Mouse (Mus musculus): ENCODE measurements around the gene Myg1. TPM values are rescaled to one million over a fixed set of nuclear protein-coding genes. Genes with fewer than 3 reads are reported as not detected.
"Not testable (repeated sequence)": the region's sequence is repeated elsewhere in the genome, so short reads cannot be mapped to it uniquely, and the experiment has no call there.

Myg1 gene
- total RNA-seq (2014; fragmentation: Nextera tagmentation) = 63.3 and 88.7 TPM in 2 replicates
- 55.1 and 59.9 TPM in 2 replicates for total RNA-seq (2017)

GRCm38 (mm10) chr15:102331610-102332015, at the start of gene Myg1:
Myg1 (plus strand) TSS chr15:102331709.
- ATAC-seq (replicated peaks; ENCODE audit: poor library complexity, severe bottlenecking) = peak; percentile 96

- 0 out of 2 replicates have a peak, but pooled peaks have one; percentile 10 for ATAC-seq (replicated peaks; ENCODE audit: poor library complexity, severe bottlenecking)
Measured at GRCm38 (mm10) chr15:102282463-102283292, 48.8 kb upstream of the Myg1 start.

GRCm38 (mm10) chr15:102283648-102284047, 47.9 kb upstream of the Myg1 start:
- ATAC-seq (replicated peaks; ENCODE audit: poor library complexity, severe bottlenecking) = no peak

DNA sequence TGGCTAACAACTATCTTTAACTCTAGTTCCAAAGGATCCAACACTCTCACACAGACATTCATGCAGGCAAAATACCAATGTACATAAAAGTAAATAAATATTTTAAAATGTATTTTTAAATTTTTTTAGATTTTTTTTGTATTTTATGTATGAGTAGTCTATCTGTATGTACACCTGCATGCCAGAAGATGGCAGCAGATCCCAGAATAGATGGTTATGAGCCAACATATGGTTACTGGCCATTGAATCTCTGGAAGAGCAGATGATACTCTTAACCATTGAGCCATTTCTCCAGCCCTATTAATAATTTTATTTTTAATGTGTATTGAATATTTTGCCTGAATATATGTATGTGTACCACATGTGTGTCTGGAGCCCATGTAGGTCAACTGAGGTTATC, 44.1 kb upstream of the Myg1 start:
- ATAC-seq (replicated peaks; ENCODE audit: poor library complexity, severe bottlenecking) = peak; percentile 65

GRCm38 (mm10) chr15:102295633-102296367, 35.7 kb upstream of the Myg1 start, which contains the start of gene Espl1:
Espl1 (plus strand) TSS chr15:102296266.
- ATAC-seq (replicated peaks; ENCODE audit: poor library complexity, severe bottlenecking) = peak; percentile 99

GRCm38 (mm10) chr15:102296368-102297006, 35.0 kb upstream of the Myg1 start:
- ATAC-seq (replicated peaks; ENCODE audit: poor library complexity, severe bottlenecking) = no peak

- ATAC-seq (replicated peaks; ENCODE audit: poor library complexity, severe bottlenecking) = no peak
Measured at GRCm38 (mm10) chr15:102302542-102302941, 29.0 kb upstream of the Myg1 start.

- ATAC-seq (replicated peaks; ENCODE audit: poor library complexity, severe bottlenecking) = no peak
Measured at GRCm38 (mm10) chr15:102308717-102309116, 22.8 kb upstream of the Myg1 start.

GRCm38 (mm10) chr15:102310074-102310845, 21.2 kb upstream of the Myg1 start:
- ATAC-seq (replicated peaks; ENCODE audit: poor library complexity, severe bottlenecking) = no peak

DNA sequence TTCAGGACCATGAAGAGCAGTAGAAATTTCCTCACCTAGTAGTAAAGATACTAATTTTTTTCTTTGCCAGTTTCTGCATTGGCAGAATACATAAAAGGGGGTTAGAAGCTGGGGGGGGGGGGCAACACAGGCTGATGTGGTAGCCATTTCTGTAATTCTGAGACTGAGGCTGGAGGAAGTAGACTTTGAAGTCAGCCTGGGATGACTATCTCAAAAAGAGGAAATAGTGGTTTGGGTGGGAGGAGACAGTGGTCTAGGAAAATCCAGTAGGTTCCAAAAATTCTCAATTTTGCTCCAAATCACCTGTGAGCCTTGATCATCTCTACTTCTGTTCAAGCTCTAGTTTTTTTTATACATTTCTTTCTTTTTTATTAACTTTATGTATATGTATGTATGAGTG, 20.0 kb upstream of the Myg1 start:
- peak; percentile 88 for ATAC-seq (replicated peaks; ENCODE audit: poor library complexity, severe bottlenecking)

DNA sequence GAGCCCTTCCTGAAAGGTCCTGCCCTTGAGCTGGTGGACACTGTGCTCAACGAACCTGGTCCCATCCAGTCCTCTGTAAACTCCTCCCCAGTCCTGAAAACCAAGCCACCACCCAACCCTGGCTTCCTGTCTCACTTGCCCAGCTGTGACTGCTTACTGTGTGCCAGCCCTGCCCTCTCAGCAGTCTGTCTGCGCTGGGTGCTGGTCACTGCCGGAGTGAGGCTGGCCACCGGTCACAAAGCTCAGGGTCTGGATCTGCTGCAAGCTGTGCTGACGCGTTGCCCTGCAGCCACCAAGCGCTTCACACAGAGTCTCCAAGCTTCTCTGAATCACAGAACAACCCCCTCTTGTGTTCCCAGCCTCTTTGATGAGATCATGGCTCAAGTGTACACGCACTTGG, 16.2 kb upstream of the Myg1 start:
- no peak for ATAC-seq (replicated peaks; ENCODE audit: poor library complexity, severe bottlenecking)

DNA sequence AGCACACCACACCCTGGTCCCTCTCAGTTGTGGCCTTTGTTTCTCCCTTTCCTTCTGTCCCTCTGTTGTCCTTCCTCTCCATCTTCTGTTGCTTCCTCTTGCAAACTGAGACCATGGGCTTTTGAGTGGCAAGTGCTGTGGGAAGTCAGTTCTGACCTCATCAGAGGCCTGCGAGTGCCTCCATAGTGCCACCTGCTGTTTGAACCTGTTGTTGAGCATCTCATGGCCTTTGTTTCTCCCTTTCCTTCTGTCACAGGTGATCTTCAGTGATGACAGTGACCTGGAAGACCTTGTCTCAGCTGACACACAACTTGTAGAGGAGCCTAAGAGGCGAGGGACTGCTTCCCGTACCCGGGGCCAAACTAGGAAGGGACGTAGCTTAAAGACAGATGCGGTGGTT, 15.2 kb upstream of the Myg1 start:
- ATAC-seq (replicated peaks; ENCODE audit: poor library complexity, severe bottlenecking) = peak; percentile 78

DNA sequence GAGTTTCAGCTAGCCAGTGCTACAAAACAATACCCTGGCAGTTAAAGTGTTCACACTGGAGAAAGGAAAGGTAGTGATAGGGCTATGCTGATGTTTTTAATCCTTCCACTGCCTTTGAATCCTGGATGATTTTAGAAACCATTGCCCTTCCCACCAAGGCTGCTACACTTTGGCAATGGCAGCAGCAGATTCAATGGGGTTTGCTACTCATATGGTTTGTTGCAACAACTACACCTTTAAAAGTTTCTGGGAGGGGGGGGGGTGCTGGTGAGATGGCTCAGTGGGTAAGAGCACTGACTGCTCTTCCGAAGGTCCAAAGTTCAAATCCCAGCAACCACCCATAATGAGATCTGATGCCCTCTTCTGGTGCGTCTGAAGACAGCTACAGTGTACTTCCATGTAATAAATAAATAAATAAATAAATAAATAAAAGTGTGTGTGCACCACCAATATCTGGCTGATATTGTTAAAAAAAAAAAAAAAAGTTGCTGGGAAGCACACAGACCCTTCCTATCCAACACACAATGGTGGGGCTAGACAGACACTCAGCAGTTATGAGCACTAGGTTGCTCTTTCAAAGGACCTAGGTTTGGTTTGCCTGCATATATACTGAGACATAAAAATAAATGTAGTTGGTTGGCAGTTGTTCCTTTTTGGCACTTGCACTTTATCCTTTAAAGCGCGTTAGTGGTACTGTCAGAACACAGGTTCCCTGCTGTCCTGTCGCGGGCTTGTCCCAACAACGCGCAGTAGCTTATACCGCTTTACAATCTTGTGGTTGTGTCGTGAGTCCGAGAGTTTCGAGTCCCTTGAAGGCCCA, 6.6 kb upstream of the Myg1 start:
- ATAC-seq (replicated peaks; ENCODE audit: poor library complexity, severe bottlenecking) = no peak

DNA sequence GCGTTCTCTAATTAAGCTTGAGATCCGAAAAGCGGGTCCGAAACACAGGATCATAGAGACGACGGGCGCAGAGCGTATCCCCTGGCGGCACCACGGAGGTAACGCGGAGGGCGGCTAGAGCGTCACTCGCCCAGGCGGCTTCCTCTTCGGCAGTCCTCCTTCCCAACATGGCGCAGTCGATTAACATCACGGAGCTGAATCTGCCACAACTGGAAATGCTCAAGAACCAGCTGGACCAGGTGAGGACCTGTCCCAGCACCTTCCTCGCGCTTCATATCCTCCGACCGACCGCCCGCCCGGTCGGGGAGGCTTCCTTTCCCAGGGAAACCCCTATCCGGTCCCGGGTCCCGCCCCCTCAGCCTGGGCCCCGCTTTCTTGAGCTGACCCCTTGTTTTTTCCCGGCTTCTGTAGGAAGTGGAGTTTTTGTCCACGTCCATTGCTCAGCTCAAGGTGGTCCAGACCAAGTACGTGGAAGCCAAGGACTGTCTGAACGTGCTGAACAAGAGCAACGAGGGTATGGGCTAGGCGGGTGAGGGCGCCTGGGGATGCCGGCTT, 5.4 kb upstream of the Myg1 start, which contains the start of gene Pfdn5:
Pfdn5 (plus strand) TSS at position 95 of the 555 bp plus-strand sequence.
- peak; percentile 98 for ATAC-seq (replicated peaks; ENCODE audit: poor library complexity, severe bottlenecking)

GRCm38 (mm10) chr15:102326892-102327291, 4.6 kb upstream of the Myg1 start:
- no peak for ATAC-seq (replicated peaks; ENCODE audit: poor library complexity, severe bottlenecking)

- ATAC-seq (replicated peaks; ENCODE audit: poor library complexity, severe bottlenecking) = no peak
Measured at GRCm38 (mm10) chr15:102335254-102335653, 3.7 kb downstream of the Myg1 start.

- not testable (repeated sequence) for ATAC-seq (replicated peaks; ENCODE audit: poor library complexity, severe bottlenecking)
Measured at GRCm38 (mm10) chr15:102335925-102336324, 4.4 kb downstream of the Myg1 start.

DNA sequence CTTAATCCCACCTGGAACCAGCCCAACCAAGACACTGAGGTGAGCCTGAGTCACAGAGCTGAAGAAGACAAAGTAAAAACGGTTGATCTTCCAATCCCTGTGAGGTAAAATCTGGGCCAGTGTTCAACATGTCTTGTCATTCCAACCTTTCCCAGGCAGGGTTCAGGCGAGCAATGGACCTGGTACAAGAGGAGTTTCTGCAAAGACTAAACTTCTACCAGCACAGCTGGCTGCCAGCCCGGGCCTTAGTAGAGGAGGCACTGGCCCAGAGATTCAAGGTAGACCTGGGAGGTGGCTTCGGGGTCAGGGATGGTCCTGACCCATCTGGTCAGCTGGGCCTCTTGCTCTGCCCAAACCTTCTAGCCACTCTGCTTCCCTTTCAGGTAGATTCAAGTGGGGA, 5.4 kb downstream of the Myg1 start:
- no peak for ATAC-seq (replicated peaks; ENCODE audit: poor library complexity, severe bottlenecking)

- ATAC-seq (replicated peaks; ENCODE audit: poor library complexity, severe bottlenecking) = no peak
Measured at GRCm38 (mm10) chr15:102339612-102340011, 8.1 kb downstream of the Myg1 start.
